Mouse (Mus musculus) lung, adult 2 months (tissue): ENCODE data around the gene Sstr4.

Source experiments
- CTCF ChIP-seq: fragments of 200-500 bp; IDR thresholded peaks from 2 replicates; pipeline ENCODE4 v1.5.1; 2011; ENCODE audit warnings: mild to moderate bottlenecking, low read length, control low read depth; ENCODE audit not compliant: insufficient read depth
- POLR2A ChIP-seq: fragments of 200-500 bp; IDR thresholded peaks from 2 replicates; pipeline ENCODE4 v1.6.1; 2011; ENCODE audit warnings: low read depth, mild to moderate bottlenecking, control low read depth, low read length, borderline replicate concordance; ENCODE audit errors: extremely low read depth

- no peak for TF ChIP-seq POLR2A
- no peak for TF ChIP-seq CTCF
These were observed 14.7 kb downstream of the Sstr4 start for GRCm38 (mm10) chr2:148409821-148410220.
